Mouse (Mus musculus): ENCODE results near the gene Prtg.

Prtg gene

DNA sequence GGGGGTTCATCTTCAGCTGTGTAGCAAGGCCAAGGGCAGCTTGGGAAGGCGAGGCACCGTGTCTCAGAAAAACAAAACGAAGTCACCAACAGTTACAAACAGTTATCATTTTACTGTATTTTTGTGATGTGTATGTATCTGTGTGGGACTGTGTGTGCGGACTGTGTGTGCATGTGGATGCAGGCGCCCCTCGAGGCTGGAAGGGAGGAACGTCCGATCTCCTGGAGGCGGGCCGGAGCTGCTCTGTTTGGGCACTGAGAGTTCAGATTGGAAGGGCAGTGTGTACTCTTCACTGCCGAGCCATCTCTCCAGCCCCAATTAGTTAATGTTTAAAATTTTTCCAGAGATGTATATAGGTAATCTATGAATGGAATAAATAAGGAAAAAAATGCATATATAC lies 55.5 kb downstream of the Prtg start:
- 86% methylated on average over 11 of the region's 11 CpGs for WGBS

DNA sequence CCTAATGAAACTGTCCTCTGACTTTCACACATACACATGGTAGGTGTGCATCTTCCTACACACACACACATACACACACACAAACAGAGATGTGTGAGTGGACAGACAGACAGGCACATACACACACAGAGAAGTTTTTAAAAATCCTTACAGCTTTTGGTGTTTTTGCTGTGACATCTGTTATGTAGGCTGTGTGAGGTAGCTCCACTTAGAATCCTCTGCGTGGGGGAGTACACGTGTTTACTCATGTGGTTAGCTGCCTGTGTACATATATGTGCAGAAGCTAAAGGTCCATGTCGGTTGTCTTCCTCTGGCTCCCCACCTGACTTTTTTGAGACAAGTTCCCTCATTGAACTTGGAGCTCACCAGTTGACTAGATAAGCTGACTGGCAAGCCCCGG lies 56.3 kb downstream of the Prtg start:
- WGBS, result 69% methylated on average over 4 of the region's 4 CpGs

DNA sequence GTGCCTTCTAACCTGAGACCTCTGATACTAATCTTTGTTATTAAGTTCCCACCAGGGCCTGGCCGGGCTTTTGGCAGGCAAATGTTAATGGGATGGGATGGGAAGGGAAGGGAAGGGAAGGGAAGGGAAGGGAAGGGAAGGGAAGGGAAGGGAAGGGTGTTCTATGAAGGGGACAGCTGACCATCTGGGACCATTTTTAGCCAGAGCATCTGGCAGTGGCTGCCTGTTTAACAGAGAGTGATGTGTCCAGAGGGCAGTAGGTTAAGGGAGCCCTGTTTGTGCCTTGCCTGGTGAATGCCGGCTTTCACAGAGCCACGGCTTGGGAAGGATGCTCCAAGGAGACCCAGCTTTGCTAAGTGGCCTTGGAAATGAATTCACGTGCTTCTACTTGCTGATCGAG lies 57.1 kb downstream of the Prtg start:
- WGBS, result 53% methylated on average over 5 of the region's 5 CpGs

- 85% methylated on average over 6 of the region's 6 CpGs for WGBS
Measured at GRCm38 (mm10) chr9:72867434-72867833, 60.8 kb downstream of the Prtg start.

- WGBS, result 66% methylated on average over 2 of the region's 2 CpGs
Measured at GRCm38 (mm10) chr9:72868774-72869173, 62.1 kb downstream of the Prtg start.

DNA sequence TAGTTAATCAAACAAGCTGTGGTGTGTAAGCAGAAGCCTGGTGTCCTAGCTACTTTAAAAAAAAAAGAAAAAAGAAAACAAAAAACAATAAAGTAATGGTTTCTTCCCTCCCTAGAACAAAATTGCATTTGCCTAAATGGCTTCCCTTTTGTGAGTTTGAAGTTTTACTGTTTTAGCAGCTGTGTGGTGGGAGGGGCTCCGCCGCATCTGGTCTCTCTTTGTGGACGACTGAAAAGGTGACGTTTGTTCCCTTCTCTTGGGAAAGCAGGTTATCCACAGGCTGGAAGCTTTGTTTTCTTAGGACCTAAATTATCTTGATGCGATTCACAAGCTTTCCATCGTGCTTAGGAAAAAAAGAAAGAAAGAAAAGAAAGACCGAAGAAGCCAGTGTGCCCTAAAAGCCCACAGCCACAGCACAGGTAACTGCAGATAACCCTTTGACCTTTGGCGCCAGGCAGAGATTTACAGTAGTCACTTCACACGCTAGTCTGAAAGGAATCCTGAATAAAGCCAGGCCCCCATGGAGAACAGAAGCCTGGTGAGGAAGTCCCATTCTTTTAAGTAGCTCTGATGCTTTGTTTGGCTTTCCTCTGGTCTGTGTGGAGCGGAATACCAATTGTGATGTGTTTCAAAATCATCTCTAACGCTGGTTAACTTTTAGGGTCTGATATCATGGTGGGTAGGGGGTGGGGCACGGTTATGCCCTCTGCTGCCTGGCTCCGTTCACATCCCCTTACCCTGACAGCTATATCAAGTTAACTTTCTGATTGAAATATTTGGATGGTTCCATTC lies 65.0 kb downstream of the Prtg start:
- 43% methylated on average over 13 of the region's 13 CpGs for WGBS

DNA sequence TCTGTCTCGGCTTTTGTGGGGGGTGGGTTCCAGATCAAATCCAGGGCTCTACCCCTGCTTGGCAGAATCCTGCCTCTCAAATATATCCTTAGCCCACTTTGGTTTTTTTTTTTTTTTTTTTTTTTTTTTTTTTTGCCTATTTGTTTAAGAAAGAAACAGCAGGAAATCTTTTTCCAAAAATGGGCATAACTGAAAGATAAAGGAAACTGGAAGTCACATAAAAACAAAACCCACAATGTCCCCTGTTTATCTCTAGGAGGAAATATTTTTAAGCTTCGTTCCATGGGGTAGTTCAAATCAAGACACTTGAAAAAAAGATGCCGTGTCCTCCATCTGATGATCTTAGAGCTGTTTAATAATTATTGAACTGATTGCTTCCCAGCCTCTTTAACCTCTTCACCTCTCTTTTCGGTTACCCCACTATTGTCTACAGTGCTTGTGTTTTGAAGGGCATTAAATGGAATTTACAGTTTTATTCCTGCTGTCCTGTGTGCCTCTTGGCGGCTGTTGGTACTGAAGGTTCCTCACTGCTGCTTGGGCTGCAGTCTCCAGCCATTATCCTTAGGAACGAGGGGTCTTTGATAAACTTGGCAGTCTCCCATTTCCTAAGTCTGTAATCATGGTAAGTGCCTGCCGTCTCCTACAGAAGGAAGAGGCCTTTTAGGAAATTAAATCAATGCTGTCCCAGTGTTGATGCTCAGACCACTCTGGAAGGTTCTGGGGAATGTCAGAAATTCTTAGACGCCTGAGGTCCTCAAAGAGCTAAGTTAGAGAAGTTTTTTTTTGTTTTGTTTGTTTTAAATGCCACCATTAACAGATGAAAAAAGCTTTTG lies 65.8 kb downstream of the Prtg start:
- WGBS, result 63% methylated on average over 8 of the region's 8 CpGs

- WGBS, result 88% methylated on average over 2 of the region's 2 CpGs
Measured at GRCm38 (mm10) chr9:72875878-72876277, 69.2 kb downstream of the Prtg start.

DNA sequence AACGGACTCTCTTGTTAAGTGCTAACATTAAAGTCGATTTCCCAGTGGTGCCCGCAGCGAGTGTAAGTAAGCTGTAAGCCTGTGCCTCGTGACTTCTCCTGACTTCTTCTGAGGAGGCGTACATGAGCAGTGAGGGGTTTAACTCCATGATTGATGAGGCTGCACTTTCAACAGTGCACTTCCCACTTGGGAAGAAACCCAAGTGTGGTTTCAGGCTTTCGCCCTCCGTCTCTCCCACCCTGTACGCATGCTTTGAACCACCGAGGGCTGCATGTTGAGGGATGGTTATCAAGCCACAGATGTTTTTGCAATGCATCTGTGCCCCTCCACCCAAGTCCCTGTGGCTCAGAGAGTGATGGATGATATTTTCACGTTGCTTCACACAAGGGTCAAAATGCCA lies 71.2 kb downstream of the Prtg start:
- WGBS, result 60% methylated on average over 11 of the region's 11 CpGs

GRCm38 (mm10) chr9:72878656-72879055 lies 72.0 kb downstream of the Prtg start:
- 77% methylated on average over 6 of the region's 6 CpGs for WGBS

- WGBS, result 88% methylated on average over 3 of the region's 3 CpGs
Measured at GRCm38 (mm10) chr9:72879601-72880000, 72.9 kb downstream of the Prtg start.

- 71% methylated on average over 16 of the region's 16 CpGs for WGBS
Measured at GRCm38 (mm10) chr9:72880225-72880960, 73.7 kb downstream of the Prtg start.

GRCm38 (mm10) chr9:72881026-72881768 lies 74.5 kb downstream of the Prtg start:
- WGBS, result 43% methylated on average over 15 of the region's 15 CpGs

GRCm38 (mm10) chr9:72883940-72884339 lies 77.3 kb downstream of the Prtg start:
- WGBS, result 11% methylated on average over 3 of the region's 3 CpGs

- 50% methylated on average over 1 of the region's 1 CpGs for WGBS
Measured at GRCm38 (mm10) chr9:72889777-72890176, 83.1 kb downstream of the Prtg start.

DNA sequence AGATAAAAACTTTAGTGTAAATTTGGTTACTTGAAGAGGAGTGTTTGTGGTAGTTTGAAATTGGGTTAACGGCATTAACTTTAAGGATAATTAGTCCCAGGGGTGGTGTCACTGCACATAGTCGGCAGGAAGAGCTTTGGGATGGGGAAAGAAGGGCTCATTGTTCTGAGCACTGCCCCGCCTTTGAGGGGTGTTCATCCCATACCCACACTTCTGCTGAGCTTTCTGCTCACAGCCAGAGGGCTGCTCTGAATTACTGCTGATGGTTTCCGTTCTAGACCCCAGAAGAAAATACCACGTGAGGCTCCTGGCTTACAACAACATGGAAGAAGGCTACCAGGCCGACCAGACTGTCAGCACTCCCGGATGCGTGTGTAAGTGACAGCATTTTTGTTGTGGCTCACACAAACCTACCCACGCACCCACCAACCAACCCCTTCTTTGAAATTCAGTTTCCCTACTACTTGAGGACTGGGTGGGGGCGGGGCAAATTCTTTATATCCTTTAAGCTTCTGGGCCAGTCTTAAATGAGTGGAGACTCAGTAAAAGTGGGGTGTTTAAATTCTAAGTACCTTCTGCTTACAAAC lies 83.9 kb downstream of the Prtg start:
- 75% methylated on average over 10 of the region's 10 CpGs for WGBS

DNA sequence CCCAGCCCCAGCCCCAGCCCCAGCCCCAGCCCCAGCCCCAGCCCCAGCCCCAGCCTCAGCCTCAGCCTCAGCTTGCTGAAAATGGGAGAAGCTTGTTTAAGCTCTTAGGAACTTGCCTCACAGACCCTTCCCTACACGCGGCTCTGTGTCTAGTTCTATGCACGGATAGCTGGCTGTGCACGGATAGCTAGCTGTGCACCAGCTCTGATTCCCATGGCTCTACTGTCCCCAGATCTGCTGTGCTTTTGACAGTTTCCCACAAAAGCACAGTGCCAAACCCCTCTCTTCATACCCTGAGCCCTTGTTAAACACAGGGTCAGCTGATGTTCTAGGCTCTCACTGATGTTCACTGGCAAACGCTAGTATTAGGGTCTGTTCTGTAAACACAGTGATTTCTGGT lies 86.1 kb downstream of the Prtg start:
- 88% methylated on average over 5 of the region's 5 CpGs for WGBS

GRCm38 (mm10) chr9:72894796-72895352 lies 88.2 kb downstream of the Prtg start:
- WGBS, result 96% methylated on average over 6 of the region's 6 CpGs

- WGBS, result 74% methylated on average over 8 of the region's 8 CpGs
Measured at GRCm38 (mm10) chr9:72902057-72902456, 95.4 kb downstream of the Prtg start.

DNA sequence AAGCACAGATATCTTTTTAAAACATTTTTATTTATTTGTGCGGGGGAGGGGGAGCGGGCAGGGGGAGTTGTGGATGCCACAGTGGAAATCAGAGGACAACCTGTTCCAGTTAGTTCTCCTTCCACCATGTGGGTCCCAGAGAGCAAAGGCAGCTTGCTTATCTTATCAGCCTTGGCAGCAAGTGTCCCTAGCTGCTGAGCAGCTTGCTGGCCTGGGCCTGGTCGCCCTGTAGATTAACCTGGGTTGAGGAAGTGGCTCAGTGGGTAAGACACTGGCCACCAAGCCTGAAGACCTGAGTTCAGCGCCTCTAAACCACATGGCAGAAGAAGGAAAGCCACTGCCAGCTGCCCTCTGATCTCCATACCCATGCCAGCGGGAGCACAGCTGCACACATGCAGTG lies 95.9 kb downstream of the Prtg start:
- WGBS, result 93% methylated on average over 5 of the region's 5 CpGs

DNA sequence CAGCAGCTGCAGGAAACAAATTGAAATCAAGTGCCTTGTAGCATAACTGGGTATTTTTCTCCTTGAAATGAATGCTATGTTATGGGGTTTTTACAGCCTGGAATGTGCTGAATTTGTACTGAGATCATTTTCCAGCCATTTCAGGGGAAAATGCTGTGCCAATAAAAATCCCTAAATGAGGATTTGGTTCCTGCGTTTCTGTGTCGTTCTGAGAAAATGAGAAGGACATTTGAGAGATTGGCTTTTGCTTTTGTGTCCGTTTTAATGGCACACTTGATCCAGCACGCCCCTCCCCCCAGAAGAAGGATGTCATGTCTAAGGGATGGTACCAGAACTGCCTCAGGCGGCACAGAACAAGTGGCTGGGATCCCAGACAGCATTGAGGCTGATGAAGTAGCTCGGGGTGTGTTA lies 100.0 kb downstream of the Prtg start:
- whole genome bisulfite sequencing, result 45% methylated on average over 6 of the region's 6 CpGs
